Mouse (Mus musculus): ENCODE data around the gene Tnf.
A peak's percentile ranks its signal among the peaks of the same experiment; 100 is the strongest.

DNA sequence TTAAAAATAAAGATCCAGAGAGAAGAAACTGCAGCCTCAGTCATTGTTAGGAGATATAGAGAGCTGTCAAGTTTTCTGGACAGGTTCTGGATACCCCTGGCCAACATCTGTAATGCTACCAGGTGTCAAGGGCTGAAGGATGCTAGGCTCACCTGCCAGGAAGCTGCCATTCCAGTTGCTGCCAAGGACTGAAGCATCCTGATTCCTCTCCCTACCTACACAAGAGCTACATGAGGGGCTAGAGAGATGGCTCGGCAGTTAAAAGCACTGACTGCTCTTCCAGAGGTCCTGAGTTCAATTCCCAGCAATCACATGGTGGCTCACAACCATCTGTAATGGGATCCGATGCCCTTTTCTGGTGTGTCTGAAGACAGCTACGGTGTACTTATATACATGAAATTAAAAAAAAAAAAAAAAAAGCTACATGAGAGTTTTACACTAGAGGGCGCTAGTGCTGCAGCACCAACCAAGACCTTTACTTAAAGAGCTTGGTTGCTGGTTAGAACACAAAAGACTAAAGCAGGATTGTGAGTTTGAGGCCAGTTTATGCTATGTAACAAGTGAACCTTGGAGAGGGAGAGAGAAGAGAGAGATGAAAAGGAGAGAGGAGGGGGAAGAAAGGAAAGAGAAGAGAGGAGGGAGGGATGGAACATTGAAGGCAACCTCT is 33.1 kb downstream of the Tnf start:
- peak; percentile 68 for TF ChIP-seq CTCF (IDR thresholded peaks at IDR 0.05; ENCODE audit: low read depth)
- TF ChIP-seq EP300 (IDR thresholded peaks at IDR 0.05; ENCODE audit: low read depth): no peak

All from heart, postnatal 0 days (tissue).